Mouse (Mus musculus): ENCODE data around the gene Zfp318.

- TF ChIP-seq POLR2A (IDR thresholded peaks at IDR 0.05; ENCODE audit: insufficient read depth, low read depth, low read length) (no peak), CTCF (IDR thresholded peaks at IDR 0.05) (no peak), EP300 (IDR thresholded peaks at IDR 0.05; ENCODE audit: insufficient read depth, low read depth, low read length) (no peak)
Observed at GRCm38 (mm10) chr17:46460673-46461072, 77.1 kb downstream of the Zfp318 start.

Data from heart, adult 2 months (tissue).